Mouse (Mus musculus): ENCODE measurements at regions not wholly inside any gene's neighbourhood (a gene's known extent, or its start where the extent isn't known, plus 50 kb on each side); places are given as distances from the start of the nearest gene placed in this dataset.

- no peaks in the 10 kb centered on the region for H3K27me3 ChIP-seq (replicated peaks)
- H3K9ac ChIP-seq (replicated peaks) = no peak overlapping the region
- peak overlapping the region; percentile 69 for H3K27ac ChIP-seq (replicated peaks)
- no peak overlapping the region for H3K4me3 ChIP-seq (replicated peaks)
- H3K36me3 ChIP-seq = no peaks in the 10 kb centered on the region
- 24% methylated on average over 9 of the region's 9 CpGs for WGBS
- peak; percentile 74 for ATAC-seq (ENCODE audit: low FRiP score)
- peak overlapping the region; percentile 31 for H3K4me2 ChIP-seq
- peaks cover 22% of the 10 kb centered on the region for H3K4me1 ChIP-seq
- no peaks in the 10 kb centered on the region for H3K9me3 ChIP-seq (replicated peaks)
Measured at GRCm38 (mm10) chr11:112982802-112983591, 201.0 kb downstream of the Sox9 start.

- no peak overlapping the region for H3K4me2 ChIP-seq
- no peak overlapping the region for H3K27ac ChIP-seq (replicated peaks)
- no peaks in the 10 kb centered on the region for H3K27me3 ChIP-seq (replicated peaks)
- H3K9me3 ChIP-seq (replicated peaks) = no peaks in the 10 kb centered on the region
- no peaks in the 10 kb centered on the region for H3K36me3 ChIP-seq
- 67% methylated on average over 9 of the region's 9 CpGs for WGBS
- no peak overlapping the region for H3K4me3 ChIP-seq (replicated peaks)
- peaks cover 41% of the 10 kb centered on the region for H3K4me1 ChIP-seq
- no peak for ATAC-seq (ENCODE audit: low FRiP score)
- H3K9ac ChIP-seq (replicated peaks) = no peak overlapping the region
Measured at GRCm38 (mm10) chr11:112986029-112986573, 204.1 kb downstream of the Sox9 start.

- no peak for ATAC-seq (ENCODE audit: low FRiP score)
- Histone ChIP-seq H3K4me2 (no peak overlapping the region), H3K4me1 (peaks cover 40% of the 10 kb centered on the region), H3K9me3 (replicated peaks) (no peaks in the 10 kb centered on the region), H3K36me3 (no peaks in the 10 kb centered on the region), H3K27ac (replicated peaks) (no peak overlapping the region), H3K27me3 (replicated peaks) (no peaks in the 10 kb centered on the region), H3K9ac (replicated peaks) (no peak overlapping the region), H3K4me3 (replicated peaks) (no peak overlapping the region)
- WGBS = 59% methylated on average over 7 of the region's 7 CpGs
Measured at GRCm38 (mm10) chr11:112987782-112988181, 205.8 kb downstream of the Sox9 start.

- Histone ChIP-seq H3K36me3 (no peaks in the 10 kb centered on the region), H3K9me3 (replicated peaks) (no peaks in the 10 kb centered on the region), H3K27ac (replicated peaks) (0 out of 2 replicates have a peak overlapping the region, but pooled peaks have one; percentile 23), H3K9ac (replicated peaks) (no peak overlapping the region), H3K4me2 (no peak overlapping the region), H3K27me3 (replicated peaks) (no peaks in the 10 kb centered on the region), H3K4me1 (peaks cover 33% of the 10 kb centered on the region), H3K4me3 (replicated peaks) (no peak overlapping the region)
- WGBS = 41% methylated on average over 1 of the region's 1 CpGs
- ATAC-seq (ENCODE audit: low FRiP score) = peak; percentile 42; the same call in 1 of the 2 replicates
Measured at GRCm38 (mm10) chr11:112988900-112989299, 206.9 kb downstream of the Sox9 start.

- Histone ChIP-seq H3K4me3 (replicated peaks) (no peak overlapping the region), H3K4me1 (peaks cover 33% of the 10 kb centered on the region), H3K9ac (replicated peaks) (no peak overlapping the region), H3K36me3 (no peaks in the 10 kb centered on the region), H3K27ac (replicated peaks) (no peak overlapping the region), H3K9me3 (replicated peaks) (no peaks in the 10 kb centered on the region), H3K4me2 (no peak overlapping the region), H3K27me3 (replicated peaks) (no peaks in the 10 kb centered on the region)
- ATAC-seq (ENCODE audit: low FRiP score) = no peak
- 36% methylated on average over 13 of the region's 13 CpGs for WGBS
Measured at GRCm38 (mm10) chr11:112989981-112990512, 208.0 kb downstream of the Sox9 start.

GRCm38 (mm10) chr11:112990751-112991150, 208.7 kb downstream of the Sox9 start:
- Histone ChIP-seq H3K4me3 (replicated peaks) (no peak overlapping the region), H3K4me2 (no peak overlapping the region), H3K9ac (replicated peaks) (no peak overlapping the region), H3K27me3 (replicated peaks) (no peaks in the 10 kb centered on the region), H3K9me3 (replicated peaks) (no peaks in the 10 kb centered on the region), H3K27ac (replicated peaks) (no peak overlapping the region), H3K36me3 (no peaks in the 10 kb centered on the region), H3K4me1 (peaks cover 33% of the 10 kb centered on the region)
- WGBS = 77% methylated on average over 11 of the region's 11 CpGs
- no peak for ATAC-seq (ENCODE audit: low FRiP score)

GRCm38 (mm10) chr11:112991862-112992261, 209.8 kb downstream of the Sox9 start:
- Histone ChIP-seq H3K36me3 (no peaks in the 10 kb centered on the region), H3K9me3 (replicated peaks) (no peaks in the 10 kb centered on the region), H3K4me3 (replicated peaks) (no peak overlapping the region), H3K9ac (replicated peaks) (no peak overlapping the region), H3K4me2 (no peak overlapping the region; the same call in 1 of the 2 replicates), H3K27ac (replicated peaks) (no peak overlapping the region), H3K4me1 (peaks cover 33% of the 10 kb centered on the region), H3K27me3 (replicated peaks) (no peaks in the 10 kb centered on the region)
- 24% methylated on average over 13 of the region's 13 CpGs for WGBS
- no peak for ATAC-seq (ENCODE audit: low FRiP score)

- no peaks in the 10 kb centered on the region for H3K9me3 ChIP-seq (replicated peaks)
- no peaks in the 10 kb centered on the region for H3K36me3 ChIP-seq
- H3K27ac ChIP-seq (replicated peaks) = no peak overlapping the region
- H3K9ac ChIP-seq (replicated peaks) = no peak overlapping the region
- 66% methylated on average over 5 of the region's 5 CpGs for WGBS
- ATAC-seq (ENCODE audit: low FRiP score) = no peak
- no peaks in the 10 kb centered on the region for H3K4me1 ChIP-seq
- no peaks in the 10 kb centered on the region for H3K27me3 ChIP-seq (replicated peaks)
- H3K4me2 ChIP-seq = no peak overlapping the region
- H3K4me3 ChIP-seq (replicated peaks) = no peak overlapping the region
Measured at GRCm38 (mm10) chr11:112998777-112999583, 217.0 kb downstream of the Sox9 start.

- 80% methylated on average over 6 of the region's 6 CpGs for WGBS
- no peaks in the 10 kb centered on the region for H3K4me1 ChIP-seq
Measured at GRCm38 (mm10) chr11:113001071-113001470, 219.0 kb downstream of the Sox9 start.

GRCm38 (mm10) chr11:113005895-113006294, 223.9 kb downstream of the Sox9 start:
- ATAC-seq (ENCODE audit: low FRiP score) = no peak
- Histone ChIP-seq H3K27ac (replicated peaks) (no peak overlapping the region), H3K36me3 (no peaks in the 10 kb centered on the region), H3K4me3 (replicated peaks) (no peak overlapping the region), H3K9ac (replicated peaks) (no peak overlapping the region), H3K9me3 (replicated peaks) (no peaks in the 10 kb centered on the region), H3K4me1 (no peaks in the 10 kb centered on the region), H3K4me2 (no peak overlapping the region), H3K27me3 (replicated peaks) (no peaks in the 10 kb centered on the region)
- 93% methylated on average over 9 of the region's 9 CpGs for WGBS

More at GRCm38 (mm10) chr11:113001071-113001470, 219.0 kb downstream of the Sox9 start:
- Histone ChIP-seq H3K4me2 (no peak overlapping the region), H3K36me3 (no peaks in the 10 kb centered on the region), H3K9ac (replicated peaks) (no peak overlapping the region), H3K27ac (replicated peaks) (no peak overlapping the region), H3K9me3 (replicated peaks) (no peaks in the 10 kb centered on the region), H3K4me3 (replicated peaks) (no peak overlapping the region), H3K27me3 (replicated peaks) (no peaks in the 10 kb centered on the region)
- no peak for ATAC-seq (ENCODE audit: low FRiP score)

GRCm38 (mm10) chr11:113008521-113008920, 226.5 kb downstream of the Sox9 start:
- WGBS = 82% methylated on average over 4 of the region's 4 CpGs
- H3K4me2 ChIP-seq = no peak overlapping the region
- no peaks in the 10 kb centered on the region for H3K36me3 ChIP-seq
- 0 out of 2 replicates have a peak, but pooled peaks cover 4% of the 10 kb centered on the region for H3K4me1 ChIP-seq
- no peak for ATAC-seq (ENCODE audit: low FRiP score)
- no peak overlapping the region for H3K9ac ChIP-seq (replicated peaks)
- H3K27me3 ChIP-seq (replicated peaks) = no peaks in the 10 kb centered on the region
- no peak overlapping the region for H3K4me3 ChIP-seq (replicated peaks)
- no peak overlapping the region for H3K27ac ChIP-seq (replicated peaks)
- H3K9me3 ChIP-seq (replicated peaks) = no peaks in the 10 kb centered on the region
